Mouse (Mus musculus) ovary, postnatal 10 days (tissue): ENCODE results near the gene Spint2.

Source experiments
- DNase-seq: peaks from one replicate; pipeline ENCODE4 v3.0.0; 2022; ENCODE audit warnings: low spot score

The Spint2 gene

DNA sequence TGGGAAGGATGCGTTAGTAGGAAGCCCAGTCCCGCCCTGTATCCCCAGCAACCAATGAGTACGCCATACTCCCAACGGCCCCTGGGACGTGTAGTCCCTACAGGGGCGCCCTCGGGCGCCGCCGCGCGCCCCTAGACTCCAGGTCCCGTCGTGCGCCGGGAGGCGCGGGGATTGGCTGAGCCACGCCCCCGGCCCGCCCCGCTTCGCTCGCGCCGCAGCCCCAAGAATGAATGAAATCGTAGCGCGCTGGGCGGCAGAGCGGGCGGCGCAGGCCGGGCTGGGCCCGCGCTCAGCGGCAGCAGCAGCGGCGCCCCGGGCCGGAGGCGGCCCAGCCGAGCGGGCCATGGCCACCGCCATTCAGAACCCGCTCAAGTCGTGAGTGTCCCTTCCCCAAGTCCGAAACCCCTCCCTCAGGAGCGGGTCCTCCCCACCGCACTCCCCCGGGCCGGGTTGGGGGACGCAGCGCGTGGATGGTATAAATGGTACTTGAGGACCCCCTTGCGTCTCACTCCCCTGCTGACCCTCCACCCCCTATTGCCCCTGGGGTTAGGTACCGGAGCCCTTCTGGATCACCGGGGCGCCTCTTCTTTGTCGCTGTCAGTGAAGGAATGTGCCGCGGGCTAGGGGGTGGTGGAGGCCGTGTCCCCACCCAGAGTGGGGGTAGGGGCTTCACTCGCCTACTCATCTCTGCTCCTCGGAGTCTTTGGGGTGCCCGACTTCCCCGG, 22.2 kb upstream of the Spint2 start, which contains the start of gene Dpf1:
Dpf1 (plus strand) TSS at position 214 of the 725 bp plus-strand sequence.
- DNase-seq = no peak

DNA sequence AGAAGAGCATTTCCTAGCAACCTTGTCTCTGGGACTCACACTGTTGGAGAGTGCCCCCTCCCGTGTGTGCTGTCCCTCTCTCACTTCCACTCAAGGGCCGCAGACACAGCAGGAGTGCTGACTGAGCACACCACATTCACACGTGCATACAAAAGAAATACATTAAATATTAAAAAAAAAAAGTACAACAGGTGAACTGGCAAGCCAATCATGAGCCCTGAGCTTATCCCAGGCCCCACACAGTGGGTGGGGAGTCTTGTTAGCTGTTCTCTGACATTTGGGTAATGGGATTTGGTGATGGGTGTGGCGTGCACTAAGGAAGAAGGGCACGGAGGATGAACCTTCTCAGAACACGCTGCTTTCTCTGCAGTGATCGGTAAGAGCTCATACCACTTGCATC, 20.9 kb upstream of the Spint2 start:
- no peak for DNase-seq

DNA sequence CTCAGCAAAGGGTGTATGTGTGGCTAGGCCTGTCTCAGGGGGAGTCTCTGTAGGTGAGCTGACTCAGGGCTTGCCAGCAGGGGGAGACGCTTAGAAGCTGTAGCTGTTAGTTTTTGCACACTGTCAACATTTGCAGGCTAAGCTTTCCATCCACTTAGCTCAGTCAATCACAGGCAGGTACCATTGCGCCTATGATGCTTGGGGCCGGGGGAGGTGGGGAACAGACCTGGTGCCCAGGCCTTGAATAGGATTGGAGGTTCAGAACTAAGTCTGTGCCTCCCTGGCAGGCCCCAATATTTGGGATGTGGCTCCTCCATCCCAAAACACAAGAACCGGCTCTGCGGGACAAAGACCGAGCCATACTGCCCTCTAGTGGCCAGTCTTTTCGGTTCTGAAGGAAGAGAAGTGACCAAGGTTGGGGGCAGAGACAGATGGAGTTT, 19.4 kb upstream of the Spint2 start:
- DNase-seq = no peak

DNA sequence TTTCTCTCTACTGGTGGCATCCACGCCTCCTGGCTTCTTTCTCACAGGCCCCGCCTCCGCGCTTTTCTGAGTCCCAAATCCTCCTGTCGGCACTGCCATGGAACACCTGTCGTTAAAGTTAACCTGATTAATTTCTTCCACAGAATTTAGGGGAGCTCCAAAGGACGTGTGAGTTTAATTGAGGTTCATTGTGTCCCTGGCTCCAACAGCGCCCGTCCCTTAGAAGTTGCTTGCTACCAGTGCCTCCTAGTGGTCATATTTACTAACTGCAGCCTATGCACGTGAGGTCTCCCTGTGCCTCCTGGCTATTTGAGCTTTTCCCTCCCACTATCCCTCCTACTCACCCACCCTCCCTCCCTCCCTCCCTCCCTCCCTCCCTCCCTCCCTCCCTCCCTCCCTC, 15.3 kb upstream of the Spint2 start:
- DNase-seq = no peak

DNA sequence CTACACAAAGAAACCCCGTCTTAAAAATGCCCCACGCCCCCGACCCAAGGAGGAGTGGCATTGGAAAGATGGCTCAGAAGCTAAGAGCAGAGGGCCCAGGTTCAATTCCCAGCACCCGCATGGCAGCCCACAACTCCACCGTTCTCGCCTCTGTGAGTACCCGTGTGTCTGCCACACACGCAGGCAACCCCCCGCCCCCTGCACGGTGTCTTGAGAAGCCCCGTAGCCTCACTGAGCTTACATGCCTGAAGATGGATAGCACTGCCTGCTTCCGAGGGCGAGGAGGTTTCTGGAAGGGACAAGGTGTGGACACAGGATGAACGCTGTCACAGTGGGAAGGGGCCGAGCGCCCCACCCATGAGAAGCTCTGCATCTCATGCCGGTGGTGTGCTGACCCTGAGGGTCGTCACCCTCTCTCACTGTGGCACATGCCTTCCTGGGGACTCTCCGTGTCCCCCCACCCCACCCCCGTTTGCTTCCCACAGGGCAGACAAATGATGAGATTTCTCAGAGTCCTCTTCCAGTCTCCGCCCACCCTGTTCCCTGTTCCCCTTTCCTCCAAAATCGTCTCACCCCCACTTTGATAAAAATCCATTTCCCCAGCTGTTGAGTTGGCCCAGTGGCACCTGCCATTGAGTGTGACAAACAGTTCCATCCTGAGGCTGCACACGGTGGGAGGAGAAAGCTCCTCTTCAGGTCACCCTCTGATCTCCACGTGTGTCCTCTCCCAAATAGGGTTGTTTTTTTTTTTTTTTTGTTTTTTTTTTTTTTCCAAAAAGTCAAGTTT, 14.3 kb upstream of the Spint2 start:
- DNase-seq = no peak

DNA sequence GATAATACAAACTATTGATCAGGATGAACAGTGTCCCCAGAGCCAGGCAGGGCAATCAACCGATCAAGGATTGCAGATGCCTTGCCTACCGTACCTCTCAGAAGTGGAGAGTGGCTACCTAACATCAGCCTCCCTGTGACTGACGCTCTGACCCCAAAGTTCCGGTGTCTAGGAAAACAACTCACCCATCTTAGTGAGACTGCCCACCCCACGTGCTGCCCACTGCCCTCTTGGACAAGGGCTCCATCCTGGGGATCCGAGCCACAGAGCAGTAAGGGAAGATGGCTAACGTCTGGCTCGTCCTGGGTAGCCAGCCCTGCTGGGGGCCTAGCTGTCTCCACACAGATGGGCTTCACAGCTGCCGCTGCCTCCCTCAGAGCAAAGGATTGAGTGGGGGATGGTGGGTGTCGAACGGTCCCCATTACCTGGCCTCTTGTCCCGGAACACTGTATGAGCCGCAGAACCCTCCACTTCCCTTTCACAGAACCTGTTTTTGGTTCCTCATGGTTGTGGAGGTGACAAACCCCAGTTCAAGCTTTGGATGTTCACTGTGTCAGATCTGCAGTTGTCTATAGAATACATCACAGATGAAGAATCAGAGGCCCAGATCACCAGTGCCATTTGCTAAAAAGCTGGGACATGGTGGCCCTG, 12.5 kb upstream of the Spint2 start:
- no peak for DNase-seq

DNA sequence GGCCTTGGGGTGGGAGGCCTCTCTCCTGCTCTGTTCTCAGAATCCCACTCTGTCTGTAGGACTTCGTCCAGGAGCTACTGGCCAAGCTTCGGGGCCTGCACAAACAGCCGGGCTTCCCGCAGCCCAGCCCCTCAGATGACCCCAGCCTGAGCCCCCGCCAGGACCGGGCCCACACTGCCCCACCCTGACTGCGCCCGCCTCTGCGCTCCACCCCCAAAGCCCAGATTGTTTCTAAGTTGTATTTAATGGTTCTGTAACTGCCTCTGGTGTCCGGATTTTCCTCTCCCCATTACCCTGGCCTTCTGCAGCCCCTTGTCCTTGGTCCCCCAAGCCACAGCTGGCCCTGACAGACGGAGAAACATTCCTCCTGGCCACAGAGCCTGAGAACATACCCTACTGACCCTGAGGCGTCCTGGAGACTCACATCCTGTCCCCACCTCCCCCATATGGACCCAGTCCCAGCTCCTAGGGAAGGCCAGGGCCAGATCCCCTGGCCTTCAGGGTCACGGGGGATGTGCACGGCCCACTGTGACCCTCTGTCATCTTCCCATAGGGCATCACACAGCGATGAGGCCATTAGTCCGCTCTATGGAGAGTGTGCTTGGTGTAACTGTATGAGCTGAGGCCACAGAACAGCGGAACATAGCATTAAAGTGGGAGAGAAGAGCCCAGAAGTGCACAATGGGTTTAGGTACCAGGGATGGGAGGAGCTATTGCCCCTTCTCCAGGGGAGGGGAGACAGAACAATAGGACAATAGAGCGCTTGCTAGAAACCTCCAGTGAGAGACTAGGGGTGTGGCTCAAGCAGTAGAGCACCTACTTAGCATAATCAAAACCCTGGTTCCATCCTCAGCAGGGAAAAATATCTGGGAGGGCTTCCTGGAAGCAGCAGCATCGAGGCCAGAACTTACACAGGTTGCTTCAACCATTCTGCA, 11.7 kb upstream of the Spint2 start:
- DNase-seq = no peak

DNA sequence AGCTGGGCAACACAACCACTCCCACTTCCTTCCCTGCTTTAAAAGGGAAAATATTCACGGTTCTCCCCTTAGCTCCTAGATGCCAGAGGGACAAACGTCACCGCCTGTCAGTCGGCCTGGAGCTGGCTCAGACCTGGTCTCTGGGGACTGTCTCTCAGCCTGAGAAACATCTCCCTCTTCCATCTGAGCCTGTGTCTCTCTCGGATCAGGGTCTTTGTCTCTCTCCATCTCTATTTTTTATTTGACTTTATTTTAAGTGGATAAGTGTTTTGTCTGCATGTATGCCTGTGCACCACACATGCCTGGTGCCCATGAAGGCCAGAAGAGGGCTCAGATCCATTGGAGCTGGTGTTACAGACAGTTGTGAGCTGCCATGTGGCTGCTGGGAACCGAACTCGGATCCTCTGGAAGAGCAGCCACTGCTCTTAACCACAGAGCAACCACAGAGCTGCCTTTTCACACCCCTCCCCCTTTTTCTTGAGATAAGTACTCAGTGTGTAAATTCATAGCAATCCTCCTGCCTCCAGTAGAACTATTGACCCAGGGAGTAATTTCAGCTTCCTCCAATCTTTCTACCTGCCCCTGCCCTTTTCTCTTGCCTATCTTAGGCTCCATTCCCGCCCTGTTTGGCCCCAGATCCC, 10.9 kb upstream of the Spint2 start:
- no peak for DNase-seq

DNA sequence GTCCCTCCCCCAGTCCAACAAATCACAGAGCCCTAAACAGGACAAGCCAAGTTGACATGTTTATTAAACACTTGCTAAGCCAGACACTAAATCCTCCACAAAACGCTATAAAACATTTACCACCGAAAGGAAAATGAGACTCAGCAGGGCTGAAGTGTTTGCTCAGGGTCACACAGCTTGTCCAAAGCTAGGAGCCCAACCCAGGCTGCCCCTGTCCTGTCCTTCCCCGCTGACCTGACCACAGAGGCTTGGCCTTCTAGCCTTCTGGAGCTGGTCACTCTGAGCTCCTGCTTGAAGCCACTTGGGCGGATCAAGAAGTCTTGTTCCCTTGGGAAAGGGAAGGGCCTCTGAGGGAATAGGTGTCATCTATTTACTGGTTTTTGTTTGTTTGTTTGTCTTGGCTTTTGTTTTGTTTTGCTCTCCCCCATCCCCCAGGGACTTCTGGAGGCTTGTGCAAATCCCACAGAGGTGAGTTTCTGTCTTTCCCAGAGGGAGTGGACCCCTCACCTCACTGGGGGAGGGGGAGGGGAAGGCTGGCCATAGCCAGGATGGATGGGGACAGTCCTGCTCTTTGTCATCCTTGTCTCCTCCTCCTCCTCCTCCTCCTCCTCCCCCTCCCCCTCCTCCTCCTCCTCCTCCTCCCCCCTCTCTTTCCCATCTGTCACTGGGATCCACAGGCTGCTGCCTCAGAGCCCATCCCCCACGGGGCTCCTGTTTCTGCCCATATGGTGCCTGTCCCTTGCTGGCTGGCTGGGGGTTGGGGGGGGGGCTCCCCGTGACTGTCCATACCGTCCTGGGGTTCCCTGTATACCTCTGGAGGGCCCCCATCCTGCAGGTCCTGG, 10.1 kb upstream of the Spint2 start:
- DNase-seq = no peak

DNA sequence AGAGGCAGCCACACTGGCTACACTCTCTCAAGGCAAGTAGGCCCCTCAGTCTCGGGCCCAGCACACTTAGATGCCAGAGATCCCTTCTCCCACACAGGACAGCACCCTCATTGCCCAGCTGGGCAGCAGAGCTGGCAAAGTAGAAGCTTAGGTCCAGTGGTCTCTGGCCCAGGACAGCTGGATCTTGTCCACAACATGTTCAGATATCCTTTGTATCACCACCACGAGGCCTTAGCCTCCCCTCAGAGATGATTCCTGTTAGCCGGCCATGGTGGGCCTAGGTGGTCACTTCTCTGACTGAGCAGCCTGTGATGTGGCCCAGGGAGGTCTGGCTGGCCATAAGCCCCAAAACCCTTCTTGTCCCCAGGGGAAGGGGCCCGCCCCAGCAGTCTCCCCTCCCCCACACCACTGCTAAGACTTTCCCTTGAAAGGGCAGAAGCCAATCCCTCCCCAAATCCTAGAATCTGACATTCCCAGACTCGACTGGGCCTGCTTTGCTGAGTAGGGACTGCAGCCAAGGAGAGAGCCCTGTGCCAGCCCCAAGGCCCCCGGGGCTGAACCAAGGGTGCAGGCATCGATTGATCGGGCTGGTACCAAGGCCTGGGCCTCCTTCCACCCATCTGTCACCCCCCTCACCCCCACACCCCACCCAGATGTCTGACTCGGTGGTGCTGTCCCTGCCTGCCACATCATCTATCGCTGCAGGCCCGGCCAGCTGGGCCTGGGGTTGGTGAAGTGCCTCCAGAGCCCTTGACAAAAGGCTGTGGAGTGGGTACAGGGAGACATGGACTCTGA, 9.2 kb upstream of the Spint2 start:
- no peak for DNase-seq

DNA sequence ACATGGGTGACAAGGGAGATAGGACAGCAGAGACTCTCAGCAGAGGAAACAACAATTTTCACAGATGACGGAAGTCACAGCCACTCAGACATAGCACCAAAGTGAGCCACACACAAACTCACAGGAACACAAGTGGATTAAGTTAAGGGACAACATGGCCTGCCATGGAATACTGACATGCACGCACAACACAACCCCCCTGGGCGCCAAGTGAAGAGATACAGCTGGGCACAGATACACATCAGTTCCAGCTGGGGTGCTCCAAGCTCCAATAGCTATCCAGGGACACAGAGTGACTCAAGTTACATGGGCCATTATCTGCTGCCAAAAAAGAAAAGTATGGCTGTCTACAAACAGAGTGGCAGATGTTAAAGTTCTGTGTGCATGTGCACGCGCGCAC, 8.1 kb upstream of the Spint2 start:
- no peak for DNase-seq

DNA sequence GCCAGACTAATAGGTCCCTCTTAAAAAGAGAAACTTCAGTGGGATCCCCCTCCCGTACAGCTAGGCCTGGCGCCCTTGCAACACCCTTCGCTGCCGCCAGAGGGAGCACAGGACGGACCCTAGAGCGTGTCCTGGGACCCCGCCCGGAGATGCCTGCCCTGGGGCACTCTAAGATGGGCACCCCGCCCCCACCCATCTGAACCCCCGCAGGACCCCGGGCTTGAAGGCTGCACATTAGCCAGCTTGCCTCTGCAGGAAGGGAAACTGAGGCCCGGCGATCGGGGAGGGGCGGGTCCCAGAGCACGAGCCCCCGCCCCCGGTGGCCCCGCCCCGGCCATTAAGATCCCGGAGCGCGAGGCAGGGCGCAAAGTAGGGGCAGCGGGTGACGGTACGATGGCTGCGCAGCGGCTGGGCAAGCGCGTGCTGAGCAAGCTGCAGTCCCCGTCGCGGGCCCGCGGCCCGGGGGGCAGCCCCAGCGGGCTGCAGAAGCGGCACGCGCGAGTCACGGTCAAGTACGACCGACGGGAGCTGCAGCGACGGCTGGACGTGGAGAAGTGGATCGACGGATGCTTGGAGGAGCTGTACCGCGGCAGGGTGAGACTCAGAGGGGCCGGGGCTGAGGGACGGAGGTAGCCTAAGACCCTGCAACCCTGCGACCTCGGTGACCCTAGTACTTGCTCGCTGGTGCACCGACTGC, 7.4 kb upstream of the Spint2 start, which contains the start of gene Ppp1r14a:
Ppp1r14a (plus strand) TSS at position 367 of the 697 bp plus-strand sequence.
- DNase-seq = peak; percentile 84

DNA sequence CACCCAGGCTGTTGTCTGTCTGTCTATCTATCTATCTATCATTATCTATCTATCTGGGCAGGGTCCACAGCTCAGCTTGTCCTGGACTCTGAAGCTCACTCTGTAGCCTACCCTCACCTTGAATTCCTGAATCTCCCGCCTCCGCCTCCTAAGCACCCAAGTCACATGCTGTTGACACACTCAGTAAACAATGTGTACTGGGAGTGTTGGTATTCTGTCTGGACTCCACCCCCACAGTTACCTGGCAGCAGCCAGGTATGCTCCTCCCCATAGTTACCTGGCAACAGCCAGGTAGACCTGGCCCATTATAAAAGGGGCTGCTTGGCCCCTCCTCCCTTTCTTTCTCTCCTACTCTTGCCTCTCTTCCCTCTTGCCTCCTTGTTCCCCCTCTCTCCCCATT, 6.4 kb upstream of the Spint2 start:
- no peak for DNase-seq

DNA sequence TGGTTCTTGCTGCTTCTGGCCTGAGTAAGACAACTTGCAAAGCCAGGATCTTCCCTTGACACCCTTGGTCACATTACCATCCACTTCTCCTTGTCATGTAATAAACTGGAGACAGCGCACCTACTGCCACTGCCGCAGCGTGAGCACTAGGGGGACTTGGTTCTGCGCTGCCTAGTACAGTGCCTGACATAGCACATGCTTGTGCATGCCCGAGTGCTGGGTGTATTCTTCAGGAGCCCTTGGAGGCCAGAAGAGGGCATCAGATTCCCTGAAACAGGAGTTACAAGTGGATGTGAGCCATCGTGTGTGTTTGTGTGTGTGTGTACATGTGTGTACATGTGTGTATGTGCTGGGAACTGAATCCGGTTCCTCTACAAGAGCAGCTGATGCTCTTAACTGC, 5.8 kb upstream of the Spint2 start:
- no peak for DNase-seq

DNA sequence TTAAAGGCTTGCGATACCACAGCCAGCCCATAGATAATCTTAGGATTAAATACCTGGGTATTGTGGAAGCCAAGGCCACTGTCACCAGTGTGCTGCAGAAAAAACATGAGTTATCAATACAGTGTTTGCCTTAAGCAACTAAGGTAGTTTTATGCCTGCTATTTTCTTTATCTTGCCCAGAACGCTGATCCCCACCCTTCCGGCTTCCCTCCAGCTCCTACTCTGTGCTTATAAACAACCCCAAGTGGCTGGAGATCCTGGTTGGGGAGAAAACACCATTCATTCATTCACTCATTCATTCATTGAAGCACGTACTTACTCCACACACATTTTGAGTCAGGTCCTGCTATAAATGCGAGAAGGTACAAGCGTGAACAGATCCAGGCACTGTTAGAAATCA, 2.8 kb upstream of the Spint2 start:
- no peak for DNase-seq

DNA sequence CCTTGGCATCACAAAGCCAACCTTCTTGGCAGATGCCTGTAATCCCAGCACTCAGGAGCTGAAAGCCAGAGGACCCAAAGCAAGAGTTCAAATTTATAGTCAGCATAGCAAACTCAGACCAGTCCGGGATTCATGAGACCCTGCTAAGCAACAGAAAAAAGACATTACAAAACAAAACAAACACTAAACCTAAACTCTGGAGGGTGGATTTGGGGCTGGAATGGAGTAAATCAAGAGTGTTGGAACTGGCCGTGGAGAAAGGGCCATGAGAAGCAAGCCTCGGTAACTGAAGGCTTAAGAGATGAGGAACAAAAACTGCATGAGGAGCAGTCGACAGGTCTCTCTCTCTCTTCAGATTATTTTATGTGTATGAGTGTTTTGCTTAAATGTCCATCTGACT, 2.2 kb upstream of the Spint2 start:
- no peak for DNase-seq

DNA sequence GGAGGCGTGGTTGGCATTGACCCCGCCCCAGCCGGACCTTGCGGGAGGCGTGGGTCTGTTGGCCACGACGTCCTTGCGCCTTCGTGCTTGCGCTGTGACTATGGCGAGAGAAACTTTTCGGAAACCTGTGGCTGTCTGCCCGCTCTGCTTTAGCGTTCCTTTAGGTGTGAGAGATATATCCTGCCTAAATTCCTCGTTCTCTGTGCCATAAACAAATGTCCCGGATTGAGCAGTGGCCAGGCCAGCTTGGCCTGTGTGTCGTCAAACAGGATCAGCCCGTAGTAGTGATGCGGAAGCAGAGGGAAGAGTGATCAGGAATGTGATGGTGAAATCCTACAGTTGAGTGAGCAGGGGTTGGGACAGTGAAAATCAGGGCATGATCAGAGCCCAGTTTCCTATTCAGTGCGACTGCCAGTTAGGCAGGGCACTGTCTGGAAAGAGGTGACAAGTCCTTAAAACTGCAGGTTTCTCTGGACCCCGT, 402 bp upstream of the Spint2 start:
- no peak for DNase-seq

DNA sequence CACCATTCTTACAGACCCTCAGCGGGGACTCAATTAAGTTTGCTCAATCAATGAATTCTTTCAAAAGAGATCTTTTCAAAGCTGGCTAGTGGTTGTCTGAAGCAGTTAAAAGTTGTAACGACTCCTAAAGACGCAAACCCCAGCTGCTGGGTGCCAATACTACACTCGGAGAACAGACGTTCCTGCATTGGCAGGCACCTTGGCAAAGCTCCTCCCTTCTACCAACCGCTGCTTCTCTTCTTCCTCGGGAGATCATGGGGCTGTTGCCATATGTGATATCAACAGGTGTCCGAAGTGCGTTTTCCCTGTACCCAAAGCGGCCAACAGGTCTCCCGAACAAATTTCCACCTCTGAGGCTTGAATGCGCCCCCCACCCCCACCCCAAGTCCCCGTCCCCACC, 911 bp downstream of the Spint2 start:
- DNase-seq = no peak

DNA sequence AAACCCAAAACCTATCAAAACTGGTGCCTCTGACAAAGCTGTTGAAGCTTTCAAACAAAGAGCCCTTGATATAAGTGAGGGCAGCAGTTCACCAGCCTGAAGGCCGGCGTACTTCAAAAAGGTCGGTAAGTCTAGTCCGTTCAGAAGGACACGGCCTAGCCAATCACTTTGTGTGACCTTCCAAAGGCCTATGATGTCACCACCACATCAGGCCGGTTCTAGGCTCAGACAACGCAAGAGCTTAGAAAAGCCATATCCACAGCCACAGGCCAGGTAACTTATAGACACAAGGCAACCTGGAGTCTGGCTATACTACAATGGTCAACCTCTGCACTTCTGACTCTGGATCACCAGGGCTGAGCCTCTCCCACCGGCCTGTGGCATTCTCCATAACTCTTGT, 1.8 kb downstream of the Spint2 start:
- DNase-seq = no peak
